Mouse (Mus musculus): ENCODE measurements at regions not wholly inside any gene's neighbourhood (a gene's known extent, or its start where the extent isn't known, plus 50 kb on each side); places are given as distances from the start of the nearest gene placed in this dataset.
"Not testable (repeated sequence)": the region's sequence is repeated elsewhere in the genome, so short reads cannot be mapped to it uniquely, and the experiment has no call there.

DNA sequence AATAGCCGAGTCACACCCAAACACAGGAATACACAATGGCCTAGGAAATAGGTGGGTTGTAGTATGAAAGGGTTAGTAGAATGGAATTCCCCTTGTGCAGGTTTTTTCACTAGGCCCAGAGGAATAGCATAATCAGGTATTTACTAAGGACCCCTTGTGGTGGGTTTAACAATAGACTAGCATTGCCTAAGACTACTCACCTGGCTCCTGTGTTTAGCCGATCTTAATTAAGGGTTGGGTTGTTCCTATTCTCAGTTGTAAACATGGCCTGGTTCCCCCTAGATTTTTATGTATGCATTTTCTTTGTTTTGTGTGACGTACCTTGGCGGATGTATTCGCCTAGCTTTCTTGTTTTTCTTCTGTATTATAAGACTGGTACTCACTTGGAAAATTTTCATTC is 90.8 kb upstream of the Srd5a2 start:
- POLR2A ChIA-PET = interaction anchor here in 1 of 4 experiments (1.2 kb wide), 1 partner anchor 389 kb away, joined by 3 read pairs; no protein-coding TSS in a partner anchor
- CTCF ChIA-PET = not testable (repeated sequence)

DNA sequence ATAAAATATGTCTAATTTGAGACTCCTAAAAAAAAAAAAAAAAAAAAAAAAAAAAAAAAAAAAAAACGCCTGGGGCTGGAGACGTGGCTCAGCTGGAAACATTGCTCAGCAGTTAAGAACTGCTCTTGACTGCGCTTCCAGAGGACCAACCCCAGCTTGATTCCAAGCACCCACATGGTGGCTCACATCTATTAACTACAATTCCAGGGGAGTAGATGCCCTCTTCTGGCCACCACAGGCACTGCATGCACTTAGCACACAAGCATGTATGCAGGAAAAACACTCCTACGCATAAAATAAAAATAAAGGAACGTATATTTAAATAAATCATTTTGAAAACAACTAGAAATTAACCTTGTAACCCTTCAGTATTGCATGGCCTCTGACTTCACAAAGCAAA is 87.3 kb upstream of the Srd5a2 start:
- ChIA-PET POLR2A (interaction anchor here in 1 of 4 experiments (0.6 kb wide), 2 partner anchors 188 to 341 kb away, joined by 3 read pairs; no protein-coding TSS in a partner anchor), CTCF (interaction anchor here in 3 of 4 experiments (0.5 to 1.1 kb wide), 6 partner anchors 106 to 1497 kb away, joined by 3 to 5 read pairs (median 4); no protein-coding TSS in a partner anchor)

DNA sequence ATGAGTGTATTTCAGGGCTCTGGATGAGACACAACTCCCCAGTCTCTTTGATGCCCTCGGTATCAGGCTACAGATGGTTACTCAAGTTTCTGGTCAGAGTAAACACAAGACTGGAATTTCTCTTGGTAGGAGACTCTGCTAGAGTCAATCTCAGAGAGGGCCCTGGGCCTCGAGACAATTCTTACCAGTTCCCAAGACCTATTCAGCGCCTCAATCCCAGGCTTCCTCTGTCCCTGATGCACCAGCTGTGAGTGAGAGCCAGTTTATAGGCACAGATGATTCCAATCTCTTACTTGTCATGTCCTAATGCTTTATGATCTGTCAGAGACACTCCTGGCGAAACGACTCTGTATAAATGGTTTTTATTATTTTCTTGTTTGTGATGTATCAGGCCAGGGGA is 83.8 kb upstream of the Srd5a2 start:
- CTCF ChIA-PET = no interaction called here

DNA sequence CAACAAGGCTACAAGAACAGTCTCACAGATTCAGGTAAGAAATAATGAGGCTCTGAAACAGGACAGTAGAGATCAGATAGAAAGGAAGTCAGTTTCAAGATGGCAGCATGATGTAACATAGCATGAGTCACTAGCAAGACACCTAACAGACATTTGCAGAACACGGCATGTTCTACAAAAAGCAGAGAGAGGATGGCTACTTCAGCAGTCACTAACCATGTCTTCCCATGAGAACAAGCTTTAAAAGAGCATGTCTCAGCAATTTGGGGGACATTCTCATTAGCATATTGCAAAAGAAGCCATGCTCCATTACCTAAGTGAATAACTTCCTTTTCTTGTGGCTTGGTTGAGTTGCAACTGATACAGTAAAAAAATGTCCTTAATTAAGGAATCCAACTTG is 75.2 kb upstream of the Srd5a2 start:
- POLR2A ChIA-PET = no interaction called here

More for the DNA sequence above, 83.8 kb upstream of the Srd5a2 start:
- POLR2A ChIA-PET = no interaction called here

DNA sequence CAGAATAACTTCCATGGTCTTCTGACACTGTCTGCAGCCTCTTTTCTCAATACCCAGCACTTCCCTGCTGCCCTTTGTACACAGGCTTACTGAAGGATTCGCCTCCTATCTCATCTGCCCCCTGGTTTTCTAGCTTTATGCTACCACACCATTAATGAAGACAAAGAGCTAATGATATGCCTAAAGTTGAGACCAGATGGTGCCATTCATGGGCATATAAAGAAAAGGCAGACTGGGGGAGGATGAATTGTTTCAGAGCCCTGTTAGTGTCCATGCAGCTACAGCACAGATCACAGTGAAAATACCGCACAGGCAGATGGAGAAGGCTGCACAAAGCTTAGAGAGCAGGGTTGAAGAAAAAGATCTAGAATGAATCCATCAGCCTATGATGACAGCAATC is 73.3 kb upstream of the Srd5a2 start:
- POLR2A ChIA-PET = no interaction called here
- CTCF ChIA-PET = no interaction called here

More for the DNA sequence above, 75.2 kb upstream of the Srd5a2 start:
- CTCF ChIA-PET = no interaction called here

Data from embryonic stem cell, embryonic (primary cell).